10 mouse cellular contexts compared by ENCODE assay signal in the genomic region with DNA sequence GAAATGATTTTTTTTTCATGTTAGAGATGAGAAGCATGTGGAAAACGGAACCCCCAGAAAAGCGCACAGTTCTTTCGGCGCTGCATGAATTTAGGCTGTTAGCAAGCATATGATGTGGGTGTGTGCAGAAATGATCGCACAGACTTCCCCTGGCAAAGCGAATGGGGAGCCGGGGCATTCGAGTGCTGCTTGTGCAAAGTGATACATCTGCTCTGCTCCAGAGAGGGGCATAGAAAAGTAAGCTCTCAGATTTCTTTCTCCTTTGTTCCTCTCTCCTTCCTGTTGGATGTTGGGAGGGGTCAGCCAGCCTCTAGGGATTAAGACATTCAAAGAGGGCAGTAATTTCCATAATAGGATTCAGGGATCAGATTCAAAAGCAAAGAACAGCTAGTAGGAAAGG.
DNase-seq lines count a peak whose midpoint lies in the region; ATAC-seq and TF ChIP-seq lines count a peak whose summit lies in the region.
"Had no signal": no experiment of that assay in that cellular context is flagged by ENCODE, and none has a peak within 500 bp of the region (broad histone marks: within the 10 kb centered on the region; RNA-seq: fewer than 3 reads in every experiment).

No protein-coding gene starts in this region.

- peak; percentile 93 for ATAC-seq in forebrain, embryonic 11.5 days (replicated peaks; ENCODE audit: low FRiP score)
- ATAC-seq in hindbrain, postnatal 0 days: no peak
- peak; percentile 84 for ATAC-seq in midbrain, embryonic 13.5 days

- peak overlapping the region; percentile 41 for H3K9ac ChIP-seq in forebrain, embryonic 11.5 days (ENCODE audit: low read length)
- H3K9ac ChIP-seq in hindbrain, postnatal 0 days (replicated peaks; ENCODE audit: low read length): no peak overlapping the region
- H3K9ac ChIP-seq in midbrain, embryonic 13.5 days (replicated peaks): no peak overlapping the region

- TF ChIP-seq POLR2A in brain, embryonic 14.5 days (IDR thresholded peaks at IDR 0.05; ENCODE audit: borderline replicate concordance, extremely low read depth, insufficient read depth, insufficient read length, poor library complexity, severe bottlenecking): no peak

- no peak overlapping the region for H3K4me3 ChIP-seq in forebrain, embryonic 11.5 days (ENCODE audit: low read depth, low read length)
- no peak overlapping the region for H3K4me3 ChIP-seq in hindbrain, postnatal 0 days (ENCODE audit: low read length)
- H3K4me3 ChIP-seq in midbrain, embryonic 13.5 days (replicated peaks): no peak overlapping the region
- H3K4me3 ChIP-seq: heart, embryonic 10.5 days had no signal

- H3K9me3 ChIP-seq in forebrain, embryonic 11.5 days (ENCODE audit: control insufficient read depth, low read length): no peaks in the 10 kb centered on the region
- H3K9me3 ChIP-seq in hindbrain, postnatal 0 days (ENCODE audit: low read length): no peaks in the 10 kb centered on the region
- no peaks in the 10 kb centered on the region for H3K9me3 ChIP-seq in midbrain, embryonic 13.5 days
- H3K9me3 ChIP-seq: heart, embryonic 10.5 days had no signal

- DNase-seq in brain, embryonic 14.5 days (ENCODE audit: low read depth): peak; percentile 89
- DNase-seq in forebrain, embryonic 11.5 days (ENCODE audit: low spot score): peak; percentile 70
- DNase-seq in hindbrain, postnatal 0 days (ENCODE audit: low spot score): no peak
- DNase-seq in ovary, postnatal 14 days (ENCODE audit: low spot score): no peak
- DNase-seq in c-Kit-positive CD71-positive TER-119-positive erythroid progenitor cells, embryonic 14.5 days (ENCODE audit: low spot score): no peak
- no peak for DNase-seq in adrenal gland, adult 8-10 months
- no peak for DNase-seq in kidney, postnatal 4 days
- DNase-seq: kidney, adult 11 months had no signal

- 11% methylated on average over 8 of the region's 8 CpGs for WGBS in forebrain, embryonic 11.5 days
- WGBS in hindbrain, postnatal 0 days: 29% methylated on average over 8 of the region's 8 CpGs
- WGBS in midbrain, embryonic 13.5 days: 5% methylated on average over 8 of the region's 8 CpGs

- peak overlapping the region; percentile 54; the same call in 1 of the 2 replicates for H3K27ac ChIP-seq in forebrain, embryonic 11.5 days (ENCODE audit: low read depth, low read length)
- no peak overlapping the region for H3K27ac ChIP-seq in hindbrain, postnatal 0 days
- H3K27ac ChIP-seq in midbrain, embryonic 13.5 days: peak overlapping the region; percentile 59
- H3K27ac ChIP-seq: heart, embryonic 10.5 days had no signal

- TF ChIP-seq CTCF in brain, embryonic 14.5 days (IDR thresholded peaks at IDR 0.05; ENCODE audit: borderline replicate concordance, extremely low read depth, insufficient read depth, insufficient read length): no peak
- no peak for TF ChIP-seq CTCF in hindbrain, postnatal 0 days (IDR thresholded peaks at IDR 0.05; ENCODE audit: low read depth)

- peaks cover 5% of the 10 kb centered on the region; the same call in 1 of the 2 replicates for H3K4me1 ChIP-seq in forebrain, embryonic 11.5 days (replicated peaks; ENCODE audit: control insufficient read depth, insufficient read depth, low read length)
- H3K4me1 ChIP-seq in hindbrain, postnatal 0 days (ENCODE audit: insufficient read depth, low read length): 0 out of 2 replicates have a peak, but pooled peaks cover 3% of the 10 kb centered on the region
- H3K4me1 ChIP-seq in midbrain, embryonic 13.5 days (replicated peaks): peaks cover 28% of the 10 kb centered on the region

- H3K36me3 ChIP-seq in forebrain, embryonic 11.5 days (ENCODE audit: control insufficient read depth, insufficient read depth, low read length): no peaks in the 10 kb centered on the region
- no peaks in the 10 kb centered on the region for H3K36me3 ChIP-seq in hindbrain, postnatal 0 days (ENCODE audit: insufficient read depth, low read length)
- H3K36me3 ChIP-seq in midbrain, embryonic 13.5 days: no peaks in the 10 kb centered on the region
- H3K36me3 ChIP-seq: heart, embryonic 10.5 days had no signal

- H3K4me2 ChIP-seq in forebrain, embryonic 11.5 days (ENCODE audit: low read depth, low read length, severe bottlenecking): peak overlapping the region; percentile 36; the same call in 1 of the 2 replicates
- H3K4me2 ChIP-seq in hindbrain, postnatal 0 days (ENCODE audit: low read depth, low read length): 0 out of 2 replicates have a peak overlapping the region, but pooled peaks have one; percentile 19
- H3K4me2 ChIP-seq in midbrain, embryonic 13.5 days (replicated peaks): peak overlapping the region; percentile 39

- H3K27me3 ChIP-seq in forebrain, embryonic 11.5 days (ENCODE audit: control insufficient read depth, insufficient read depth, low read length): no peaks in the 10 kb centered on the region
- H3K27me3 ChIP-seq in hindbrain, postnatal 0 days (ENCODE audit: insufficient read depth, low read length): no peaks in the 10 kb centered on the region
- peaks cover 47% of the 10 kb centered on the region for H3K27me3 ChIP-seq in midbrain, embryonic 13.5 days

Comparison
In these comparisons a context has a peak if more than half of its experiments do, and no peak if none do; other contexts are left out.
1. DNase-seq: peak in brain, embryonic 14.5 days (single experiment) and forebrain, embryonic 11.5 days (single experiment); none in hindbrain, postnatal 0 days (single experiment), ovary, postnatal 14 days (single experiment), c-Kit-positive CD71-positive TER-119-positive erythroid progenitor cells, embryonic 14.5 days (single experiment), adrenal gland, adult 8-10 months (single experiment) and kidney, postnatal 4 days (0 of 2).
2. Peak in every context shown above with its lines, with median percentiles within 50 percentile points of each other: H3K4me2 ChIP-seq.